Mouse (Mus musculus) embryonic facial prominence, embryonic 12.5 days (tissue): ENCODE measurements at regions not wholly inside any gene's neighbourhood (a gene's known extent, or its start where the extent isn't known, plus 50 kb on each side); places are given as distances from the start of the nearest gene placed in this dataset.

Experiments used
- ATAC-seq: fragments of 200-750 bp; cut with Nextera tagmentation; 2 replicates; pipeline ENCODE4 v1.8.0; 2017; ENCODE audit not compliant: insufficient number of reproducible peaks, insufficient read depth, low FRiP score, low TSS enrichment
- H3K27ac ChIP-seq: fragments of 300-500 bp; sonication (generic); 2 replicates; pipeline ENCODE4 v1.5.1; 2016; ENCODE audit warnings: mild to moderate bottlenecking
- H3K27me3 ChIP-seq: fragments of 300-500 bp; sonication (generic); 2 replicates; pipeline ENCODE4 v1.6.1; 2016; ENCODE audit warnings: mild to moderate bottlenecking, moderate library complexity
- H3K36me3 ChIP-seq: fragments of 300-500 bp; sonication (generic); 2 replicates; pipeline ENCODE4 v1.6.1; 2016; ENCODE audit warnings: mild to moderate bottlenecking
- H3K4me1 ChIP-seq: fragments of 300-500 bp; sonication (generic); 2 replicates; pipeline ENCODE4 v1.6.1; 2016
- H3K4me2 ChIP-seq: fragments of 300-500 bp; sonication (generic); replicated peaks from 2 replicates; pipeline ENCODE4 v1.6.1; 2016; ENCODE audit warnings: mild to moderate bottlenecking, moderate library complexity
- H3K4me3 ChIP-seq: fragments of 300-500 bp; sonication (generic); 2 replicates; pipeline ENCODE4 v1.5.1; 2016; ENCODE audit warnings: mild to moderate bottlenecking
- H3K9ac ChIP-seq: fragments of 300-500 bp; sonication (generic); 2 replicates; pipeline ENCODE4 v1.6.1; 2016; ENCODE audit warnings: mild to moderate bottlenecking, moderate library complexity
- H3K9me3 ChIP-seq: fragments of 300-500 bp; sonication (generic); 2 replicates; pipeline ENCODE4 v1.6.1; 2016; ENCODE audit warnings: mild to moderate bottlenecking, moderate library complexity
- WGBS: fragments of 180-500 bp; shearing (Covaris S2); methylation state at CpG from one replicate; pipeline ENCODE4 v1.1.7; 2016; 5-methylcytosine and 5-hydroxymethylcytosine counted together

- no peak overlapping the region for H3K27ac ChIP-seq
- no peak overlapping the region for H3K4me2 ChIP-seq
- H3K36me3 ChIP-seq = no peaks in the 10 kb centered on the region
- H3K27me3 ChIP-seq = no peaks in the 10 kb centered on the region
- WGBS = 55% methylated on average over 5 of the region's 5 CpGs
- no peak overlapping the region for H3K4me3 ChIP-seq
- no peaks in the 10 kb centered on the region for H3K9me3 ChIP-seq
- no peak for ATAC-seq
- no peaks in the 10 kb centered on the region for H3K4me1 ChIP-seq
- H3K9ac ChIP-seq = no peak overlapping the region
These were observed 148.4 kb upstream of the Cadm2 start for GRCm38 (mm10) chr16:67769114-67769513.

GRCm38 (mm10) chr16:67735398-67735797 is 114.7 kb upstream of the Cadm2 start:
- Histone ChIP-seq H3K9ac (no peak overlapping the region), H3K9me3 (no peaks in the 10 kb centered on the region), H3K27me3 (no peaks in the 10 kb centered on the region), H3K27ac (no peak overlapping the region), H3K4me2 (no peak overlapping the region), H3K4me3 (no peak overlapping the region), H3K4me1 (no peaks in the 10 kb centered on the region), H3K36me3 (no peaks in the 10 kb centered on the region)
- 83% methylated on average over 2 of the region's 2 CpGs for WGBS
- ATAC-seq = no peak

DNA sequence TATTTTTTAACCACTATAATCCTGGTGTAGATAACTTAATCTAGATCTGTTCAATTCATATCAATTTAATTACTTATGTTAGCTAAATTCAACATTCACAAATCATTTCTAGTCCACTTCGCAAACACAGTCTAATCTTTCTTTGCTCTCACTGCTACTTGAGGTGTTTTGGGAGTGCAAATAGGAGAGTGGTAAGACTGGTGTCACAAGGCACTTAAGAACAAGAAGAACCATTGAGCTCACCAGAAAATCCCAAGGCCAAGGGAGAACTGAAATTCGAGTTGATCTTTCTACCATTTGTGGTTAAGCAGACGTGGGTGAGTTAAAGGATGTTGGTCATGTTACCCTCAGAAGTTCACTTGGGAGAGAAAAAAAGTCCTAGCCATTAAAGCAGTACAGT is 77.9 kb upstream of the Cadm2 start:
- Histone ChIP-seq H3K4me3 (no peak overlapping the region), H3K9ac (no peak overlapping the region), H3K9me3 (no peaks in the 10 kb centered on the region), H3K4me2 (no peak overlapping the region), H3K27ac (no peak overlapping the region), H3K36me3 (no peaks in the 10 kb centered on the region), H3K4me1 (no peaks in the 10 kb centered on the region), H3K27me3 (no peaks in the 10 kb centered on the region)
- no peak for ATAC-seq
- WGBS = 60% methylated on average over 3 of the region's 3 CpGs
